9 mouse cellular contexts compared by ENCODE assay signal in genomic region chr4:146650115-146650514, GRCm38 (mm10). TPM values are rescaled to one million over a fixed set of nuclear protein-coding genes. Genes with fewer than 3 reads are reported as not detected.
ATAC-seq lines count a peak whose summit lies in the region.
"Not testable (repeated sequence)": the region's sequence is repeated elsewhere in the genome, so short reads cannot be mapped to it uniquely, and the experiment has no call there.
"Had no signal": no experiment of that assay in that cellular context is flagged by ENCODE, and none has a peak within 500 bp of the region (broad histone marks: within the 10 kb centered on the region; RNA-seq: fewer than 3 reads in every experiment).

No protein-coding gene starts in this region.

- 0 out of 2 replicates have a peak, but pooled peaks have one; percentile 34 for ATAC-seq in embryonic facial prominence, embryonic 15.5 days (ENCODE audit: insufficient number of reproducible peaks, low FRiP score, low TSS enrichment, low read depth)
- peak; percentile 43 for ATAC-seq in heart, embryonic 13.5 days (ENCODE audit: extremely low read depth, insufficient number of reproducible peaks, low FRiP score, low TSS enrichment)
- peak; percentile 61 for ATAC-seq in hindbrain, embryonic 13.5 days (ENCODE audit: low FRiP score)
- ATAC-seq in kidney, embryonic 14.5 days (ENCODE audit: low FRiP score, low TSS enrichment), result peak; percentile 46; the same call in 1 of the 2 replicates
- peak; percentile 44; the same call in 1 of the 2 replicates for ATAC-seq in limb, embryonic 15.5 days (ENCODE audit: insufficient number of reproducible peaks, low FRiP score, low TSS enrichment, low read depth)
- ATAC-seq in liver, embryonic 16.5 days (ENCODE audit: low read depth), result peak; percentile 19; the same call in 1 of the 2 replicates
- 0 out of 2 replicates have a peak, but pooled peaks have one; percentile 46 for ATAC-seq in midbrain, embryonic 13.5 days

- not testable (repeated sequence) for H3K36me3 ChIP-seq in embryonic facial prominence, embryonic 15.5 days; heart, embryonic 13.5 days; hindbrain, embryonic 13.5 days; kidney, embryonic 14.5 days (ENCODE audit: control insufficient read depth, insufficient read depth, low read length); limb, embryonic 15.5 days; liver, embryonic 16.5 days (ENCODE audit: control insufficient read depth, insufficient read depth); midbrain, embryonic 13.5 days

- H3K9ac ChIP-seq in embryonic facial prominence, embryonic 15.5 days; heart, embryonic 13.5 days; hindbrain, embryonic 13.5 days; kidney, embryonic 14.5 days (ENCODE audit: low read depth, low read length); limb, embryonic 15.5 days; liver, embryonic 16.5 days (ENCODE audit: low read depth, low read length); midbrain, embryonic 13.5 days (replicated peaks): not testable (repeated sequence)

- not testable (repeated sequence) for H3K4me2 ChIP-seq in embryonic facial prominence, embryonic 15.5 days (replicated peaks); heart, embryonic 13.5 days; hindbrain, embryonic 13.5 days; kidney, embryonic 14.5 days (replicated peaks; ENCODE audit: low read depth, low read length); limb, embryonic 15.5 days; liver, embryonic 16.5 days (ENCODE audit: low read depth, low read length); midbrain, embryonic 13.5 days (replicated peaks)

- not testable (repeated sequence) for H3K27me3 ChIP-seq in embryonic facial prominence, embryonic 15.5 days; heart, embryonic 13.5 days (replicated peaks); hindbrain, embryonic 13.5 days; kidney, embryonic 14.5 days (ENCODE audit: control insufficient read depth, insufficient read depth, low read length); limb, embryonic 15.5 days; liver, embryonic 16.5 days (ENCODE audit: control insufficient read depth, insufficient read depth, low read depth, low read length); midbrain, embryonic 13.5 days

- H3K4me3 ChIP-seq in embryonic facial prominence, embryonic 15.5 days (replicated peaks); heart, embryonic 13.5 days; hindbrain, embryonic 13.5 days; kidney, embryonic 14.5 days (ENCODE audit: low read length); limb, embryonic 15.5 days; liver, embryonic 16.5 days (ENCODE audit: low read depth, low read length); midbrain, embryonic 13.5 days (replicated peaks): not testable (repeated sequence)

- not testable (repeated sequence) for H3K9me3 ChIP-seq in embryonic facial prominence, embryonic 15.5 days (replicated peaks); heart, embryonic 13.5 days; hindbrain, embryonic 13.5 days; kidney, embryonic 14.5 days (ENCODE audit: control insufficient read depth, low read length); limb, embryonic 15.5 days; liver, embryonic 16.5 days (replicated peaks; ENCODE audit: control insufficient read depth, low read length); midbrain, embryonic 13.5 days

- WGBS in embryonic facial prominence, embryonic 15.5 days, result 92% methylated on average over 1 of the region's 4 CpGs
- 56% methylated on average over 2 of the region's 4 CpGs for WGBS in heart, embryonic 13.5 days
- WGBS in hindbrain, embryonic 13.5 days, result 60% methylated on average over 2 of the region's 4 CpGs
- 89% methylated on average over 1 of the region's 4 CpGs for WGBS in kidney, embryonic 14.5 days
- 60% methylated on average over 2 of the region's 4 CpGs for WGBS in limb, embryonic 15.5 days
- WGBS in liver, embryonic 16.5 days (ENCODE audit: insufficient replicate concordance), result 77% methylated on average over 1 of the region's 4 CpGs
- 92% methylated on average over 1 of the region's 4 CpGs for WGBS in midbrain, embryonic 13.5 days

- not testable (repeated sequence) for H3K4me1 ChIP-seq in embryonic facial prominence, embryonic 15.5 days; heart, embryonic 13.5 days; hindbrain, embryonic 13.5 days (replicated peaks); kidney, embryonic 14.5 days (ENCODE audit: control insufficient read depth, insufficient read depth, low read length); limb, embryonic 15.5 days; liver, embryonic 16.5 days (ENCODE audit: control insufficient read depth, low read depth, low read length); midbrain, embryonic 13.5 days (replicated peaks)

- H3K27ac ChIP-seq in embryonic facial prominence, embryonic 15.5 days (replicated peaks); heart, embryonic 13.5 days (replicated peaks); hindbrain, embryonic 13.5 days; kidney, embryonic 14.5 days (ENCODE audit: low read depth, low read length); limb, embryonic 15.5 days; liver, embryonic 16.5 days (ENCODE audit: low read length); midbrain, embryonic 13.5 days: not testable (repeated sequence)

RNA-seq across cellular contexts. Expression of gene Zfp993, which starts 39.4 kb away (rescaled TPM):
- polyA plus RNA-seq in embryonic facial prominence, embryonic 15.5 days (2015; fragmentation: Nextera tagmentation; extraction: Ambion mirVana), result 1.1 and 1.4 TPM in 2 replicates
- 2.9 and 6.3 TPM in 2 replicates for polyA plus RNA-seq in heart, embryonic 13.5 days (2015; fragmentation: Nextera tagmentation; extraction: Ambion mirVana)
- 1.6 and 4.1 TPM in 2 replicates for polyA plus RNA-seq in hindbrain, embryonic 13.5 days (2015; fragmentation: Nextera tagmentation; extraction: Ambion mirVana)
- 2.7 and 5.3 TPM in 2 replicates for polyA plus RNA-seq in kidney, embryonic 14.5 days (2014; fragmentation: Nextera tagmentation; extraction: Ambion mirVana)
- 2.5 and 4.9 TPM in 2 replicates for polyA plus RNA-seq in limb, embryonic 15.5 days (2015; fragmentation: Nextera tagmentation; extraction: Ambion mirVana)
- 0.73 and 1.3 TPM in 2 replicates for polyA plus RNA-seq in liver, embryonic 16.5 days (2015; fragmentation: Nextera tagmentation; extraction: Ambion mirVana)
- 1.1 and 2.1 TPM in 2 replicates for polyA plus RNA-seq in midbrain, embryonic 13.5 days (2015; fragmentation: Nextera tagmentation; extraction: Ambion mirVana)
- polyA plus RNA-seq: erythroblast, embryonic 14.5 days; G1E had no signal
